Mouse (Mus musculus) limb, embryonic 12.5 days (tissue): ENCODE data around the gene Taok2. TPM values are rescaled to one million over a fixed set of nuclear protein-coding genes. Genes with fewer than 3 reads are reported as not detected.

Experiments used
- ATAC-seq: fragments of 200-750 bp; cut with Nextera tagmentation; 2 replicates; pipeline ENCODE4 v1.8.0; 2017; ENCODE audit warnings: low read depth, moderate TSS enrichment; ENCODE audit not compliant: insufficient number of reproducible peaks, insufficient read depth, low FRiP score, low TSS enrichment
- H3K27ac ChIP-seq: fragments of 300-500 bp; sonication (generic); 2 replicates; pipeline ENCODE4 v1.5.1; 2016; ENCODE audit warnings: mild to moderate bottlenecking, moderate library complexity
- H3K27me3 ChIP-seq: fragments of 300-500 bp; sonication (generic); 2 replicates; pipeline ENCODE4 v1.6.1; 2016; ENCODE audit warnings: mild to moderate bottlenecking, moderate library complexity
- H3K36me3 ChIP-seq: fragments of 300-500 bp; sonication (generic); 2 replicates; pipeline ENCODE4 v1.6.1; 2016; ENCODE audit warnings: mild to moderate bottlenecking, moderate library complexity
- H3K4me1 ChIP-seq: fragments of 300-500 bp; sonication (generic); replicated peaks from 2 replicates; pipeline ENCODE4 v1.6.1; 2016
- H3K4me2 ChIP-seq: fragments of 300-500 bp; sonication (generic); 2 replicates; pipeline ENCODE4 v1.6.1; 2016; ENCODE audit warnings: mild to moderate bottlenecking, moderate library complexity
- H3K4me3 ChIP-seq: fragments of 300-500 bp; sonication (generic); replicated peaks from 2 replicates; pipeline ENCODE4 v1.5.1; 2016; ENCODE audit warnings: mild to moderate bottlenecking
- H3K9ac ChIP-seq: fragments of 300-500 bp; sonication (generic); replicated peaks from 2 replicates; pipeline ENCODE4 v1.6.1; 2016; ENCODE audit warnings: mild to moderate bottlenecking, moderate library complexity
- H3K9me3 ChIP-seq: fragments of 300-500 bp; sonication (generic); 2 replicates; pipeline ENCODE4 v1.6.1; 2016; ENCODE audit warnings: mild to moderate bottlenecking, moderate library complexity
- WGBS: fragments of 180-500 bp; shearing (Covaris S2); methylation state at CpG from one replicate; pipeline ENCODE4 v1.1.7; 2016; 5-methylcytosine and 5-hydroxymethylcytosine counted together
- polyA plus RNA-seq: library from polyadenylated mRNA; unstranded; fragments of >200 nt; fragmentation: Nextera tagmentation; extraction: Ambion mirVana; gene quantifications from 2 replicates; pipeline ENCODE4 v1.2.1, GENCODE M21; 2016

The Taok2 gene
- polyA plus RNA-seq, 1 experiment from 2014 or later = 58.2 TPM

- Histone ChIP-seq H3K27me3 (peaks cover 63% of the 10 kb centered on the region), H3K27ac (no peak overlapping the region), H3K9me3 (no peaks in the 10 kb centered on the region), H3K4me2 (no peak overlapping the region), H3K9ac (no peak overlapping the region), H3K4me1 (peaks cover 18% of the 10 kb centered on the region), H3K36me3 (no peaks in the 10 kb centered on the region), H3K4me3 (no peak overlapping the region)
- WGBS = 15% methylated on average over 8 of the region's 8 CpGs
- no peak for ATAC-seq
These were observed 59.1 kb downstream of the Taok2 start for GRCm38 (mm10) chr7:126825403-126825802.

DNA sequence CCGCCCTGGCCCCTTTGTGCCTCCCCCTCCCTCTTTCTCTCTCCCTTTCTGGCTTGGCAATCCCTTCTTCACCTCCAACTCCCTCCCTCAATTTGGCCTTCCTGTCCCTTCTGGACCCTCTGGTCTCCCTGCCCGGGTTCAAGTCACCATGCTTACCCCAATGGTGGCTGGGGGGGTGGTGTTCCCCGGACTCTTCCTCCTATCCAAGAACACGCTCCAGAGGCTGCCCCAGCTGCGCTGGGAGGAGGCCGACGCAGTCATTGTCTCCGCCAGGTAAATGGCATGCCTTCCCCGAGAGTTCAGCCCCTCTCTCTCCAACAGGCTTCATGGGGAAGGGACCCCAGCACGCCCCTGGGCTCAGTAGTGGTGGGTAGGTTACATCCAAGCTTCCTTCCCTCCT is 60.6 kb downstream of the Taok2 start:
- no peak overlapping the region for H3K4me3 ChIP-seq
- no peak overlapping the region for H3K4me2 ChIP-seq
- no peak for ATAC-seq
- 14% methylated on average over 10 of the region's 10 CpGs for WGBS
- H3K4me1 ChIP-seq = peaks cover 11% of the 10 kb centered on the region
- H3K27ac ChIP-seq = no peak overlapping the region
- H3K36me3 ChIP-seq = no peaks in the 10 kb centered on the region
- H3K9ac ChIP-seq = no peak overlapping the region
- H3K9me3 ChIP-seq = no peaks in the 10 kb centered on the region
- H3K27me3 ChIP-seq = peaks cover 48% of the 10 kb centered on the region

DNA sequence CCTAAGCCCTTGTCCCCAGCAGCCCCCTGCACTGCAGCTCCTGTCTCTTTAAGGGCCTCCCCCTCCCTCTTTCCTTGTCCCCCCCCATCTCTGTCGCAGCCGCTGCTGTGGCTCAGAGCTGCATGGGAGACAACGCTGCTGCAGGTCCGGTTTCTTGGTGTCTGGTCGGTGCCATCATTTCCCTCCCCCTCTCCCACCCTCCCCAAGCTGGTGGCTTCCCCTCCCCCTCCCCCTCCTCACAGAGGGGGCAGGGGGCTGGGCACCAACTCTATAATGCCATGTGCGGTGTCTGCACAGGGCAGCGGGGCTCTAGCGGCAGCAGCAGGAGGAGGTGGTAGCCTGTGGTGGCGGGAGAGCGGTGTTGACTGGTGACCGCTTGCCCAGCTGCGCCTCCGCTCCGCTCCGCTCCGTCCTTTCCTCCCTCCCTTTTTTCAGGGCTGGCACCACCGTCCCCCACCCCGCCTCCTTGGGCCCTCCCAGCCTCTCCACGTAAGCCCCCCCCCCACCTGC is 61.2 kb downstream of the Taok2 start:
- WGBS = 0% methylated on average over 7 of the region's 19 CpGs
- Histone ChIP-seq H3K9me3 (no peaks in the 10 kb centered on the region), H3K4me3 (peak overlapping the region; percentile 33)

DNA sequence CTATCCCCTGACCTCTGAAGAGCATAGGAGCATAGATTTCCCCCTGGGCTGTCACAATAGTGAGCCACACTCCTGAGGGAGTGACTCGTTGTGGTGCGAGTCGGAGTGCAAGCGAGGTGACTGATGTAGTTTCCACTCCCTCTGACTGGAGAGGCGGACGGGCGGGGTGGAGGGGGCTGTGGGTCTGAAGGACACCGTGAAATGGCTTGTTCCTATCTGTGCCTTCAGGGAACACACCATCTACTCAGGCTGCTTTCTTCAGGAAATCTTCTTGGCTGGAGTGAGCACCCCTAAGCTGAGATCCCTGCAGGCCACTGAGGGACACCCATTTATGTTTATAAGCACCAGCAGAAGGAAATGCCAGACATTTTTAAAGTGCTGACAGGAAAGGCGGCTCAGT is 61.8 kb downstream of the Taok2 start:
- peaks cover 11% of the 10 kb centered on the region for H3K4me1 ChIP-seq
- 7% methylated on average over 9 of the region's 9 CpGs for WGBS
- ATAC-seq = no peak
- H3K9me3 ChIP-seq = no peaks in the 10 kb centered on the region
- no peak overlapping the region for H3K27ac ChIP-seq
- 0 out of 2 replicates have a peak overlapping the region, but pooled peaks have one; percentile 33 for H3K4me3 ChIP-seq
- H3K4me2 ChIP-seq = peak overlapping the region; percentile 56
- peaks cover 45% of the 10 kb centered on the region for H3K27me3 ChIP-seq
- H3K36me3 ChIP-seq = no peaks in the 10 kb centered on the region
- no peak overlapping the region for H3K9ac ChIP-seq

More for the DNA sequence above, 61.2 kb downstream of the Taok2 start:
- Histone ChIP-seq H3K27me3 (peaks cover 45% of the 10 kb centered on the region), H3K4me2 (peak overlapping the region; percentile 56), H3K4me1 (peaks cover 11% of the 10 kb centered on the region), H3K27ac (no peak overlapping the region), H3K36me3 (no peaks in the 10 kb centered on the region), H3K9ac (peak overlapping the region; percentile 45; the same call in 1 of the 2 replicates)
- ATAC-seq = no peak

DNA sequence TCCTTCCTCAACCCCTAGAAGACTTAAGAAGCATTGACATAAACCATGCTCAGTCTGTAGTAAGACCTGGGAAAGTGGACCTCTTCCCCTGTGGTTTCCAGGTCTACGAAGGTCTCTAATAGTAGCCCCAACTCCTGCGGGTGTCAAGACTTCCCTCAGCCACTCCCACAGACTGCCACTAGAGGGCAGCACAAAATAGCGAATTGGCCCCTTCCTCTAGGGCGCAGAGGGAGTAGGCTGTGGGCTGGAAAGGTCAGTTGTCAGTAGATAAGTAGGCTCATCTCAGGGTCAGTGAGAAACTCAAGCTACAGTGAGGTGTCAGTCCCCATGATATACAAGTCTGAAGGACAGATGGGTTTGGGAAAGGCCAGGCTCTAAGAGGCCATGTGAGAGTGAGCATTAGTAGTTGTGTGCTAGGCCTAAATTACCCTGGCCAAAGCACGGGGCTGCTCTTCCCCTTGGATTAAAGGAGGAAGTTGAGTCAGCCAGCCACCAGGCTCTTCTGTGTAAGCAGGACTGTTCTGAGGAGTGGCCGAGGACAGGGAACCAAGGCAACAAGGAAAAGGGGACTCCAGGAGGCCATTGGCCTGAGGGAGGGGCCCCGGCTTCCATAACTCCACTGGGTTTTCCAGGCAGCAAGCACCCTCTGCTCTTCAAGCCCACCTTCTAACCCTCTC is 62.5 kb downstream of the Taok2 start:
- no peaks in the 10 kb centered on the region for H3K36me3 ChIP-seq
- ATAC-seq = no peak
- H3K4me2 ChIP-seq = no peak overlapping the region
- H3K9ac ChIP-seq = no peak overlapping the region
- H3K4me3 ChIP-seq = no peak overlapping the region
- peaks cover 11% of the 10 kb centered on the region for H3K4me1 ChIP-seq
- peaks cover 45% of the 10 kb centered on the region for H3K27me3 ChIP-seq
- H3K27ac ChIP-seq = no peak overlapping the region
- no peaks in the 10 kb centered on the region for H3K9me3 ChIP-seq
- WGBS = 19% methylated on average over 7 of the region's 7 CpGs

DNA sequence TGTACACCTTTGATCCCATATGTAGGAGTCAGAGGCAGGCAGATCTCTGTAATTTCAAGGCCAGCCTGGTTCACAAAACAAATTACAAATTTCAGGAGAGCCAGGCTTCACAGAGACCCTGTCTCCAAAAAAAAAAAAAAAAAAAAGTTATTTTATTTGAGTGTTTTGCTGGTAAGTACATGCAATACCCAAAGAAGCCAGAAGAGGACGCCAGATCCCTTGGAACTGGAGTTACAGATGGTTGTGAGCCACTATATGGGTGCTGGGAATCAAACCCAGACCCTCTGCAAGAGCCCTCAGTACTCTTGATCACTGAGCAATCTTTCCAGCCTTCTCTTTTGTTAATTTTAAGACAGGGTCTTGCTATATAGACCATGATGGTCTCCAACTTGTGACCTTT is 65.7 kb downstream of the Taok2 start:
- no peak for ATAC-seq
- H3K4me3 ChIP-seq = no peak overlapping the region
- no peaks in the 10 kb centered on the region for H3K9me3 ChIP-seq
- no peak overlapping the region for H3K4me2 ChIP-seq
- H3K9ac ChIP-seq = no peak overlapping the region
- 29% methylated on average over 1 of the region's 1 CpGs for WGBS
- H3K27me3 ChIP-seq = peaks cover 22% of the 10 kb centered on the region
- peaks cover 11% of the 10 kb centered on the region for H3K4me1 ChIP-seq
- no peaks in the 10 kb centered on the region for H3K36me3 ChIP-seq
- no peak overlapping the region for H3K27ac ChIP-seq

GRCm38 (mm10) chr7:126817595-126817994 is 66.9 kb downstream of the Taok2 start:
- Histone ChIP-seq H3K9me3 (no peaks in the 10 kb centered on the region), H3K4me3 (no peak overlapping the region), H3K27me3 (peaks cover 16% of the 10 kb centered on the region), H3K4me2 (no peak overlapping the region), H3K36me3 (no peaks in the 10 kb centered on the region), H3K27ac (no peak overlapping the region), H3K4me1 (0 out of 2 replicates have a peak, but pooled peaks cover under 1% of the 10 kb centered on the region), H3K9ac (no peak overlapping the region)
- WGBS = 88% methylated on average over 7 of the region's 7 CpGs
- ATAC-seq = no peak

- no peak overlapping the region for H3K4me3 ChIP-seq
- H3K27ac ChIP-seq = no peak overlapping the region
- H3K36me3 ChIP-seq = no peaks in the 10 kb centered on the region
- no peaks in the 10 kb centered on the region for H3K4me1 ChIP-seq
- H3K4me2 ChIP-seq = no peak overlapping the region
- H3K27me3 ChIP-seq = peaks cover 9% of the 10 kb centered on the region; the same call in 1 of the 2 replicates
- ATAC-seq = no peak
- WGBS = 82% methylated on average over 8 of the region's 8 CpGs
- H3K9me3 ChIP-seq = no peaks in the 10 kb centered on the region
- H3K9ac ChIP-seq = no peak overlapping the region
These were observed 68.0 kb downstream of the Taok2 start for GRCm38 (mm10) chr7:126816494-126816893.

DNA sequence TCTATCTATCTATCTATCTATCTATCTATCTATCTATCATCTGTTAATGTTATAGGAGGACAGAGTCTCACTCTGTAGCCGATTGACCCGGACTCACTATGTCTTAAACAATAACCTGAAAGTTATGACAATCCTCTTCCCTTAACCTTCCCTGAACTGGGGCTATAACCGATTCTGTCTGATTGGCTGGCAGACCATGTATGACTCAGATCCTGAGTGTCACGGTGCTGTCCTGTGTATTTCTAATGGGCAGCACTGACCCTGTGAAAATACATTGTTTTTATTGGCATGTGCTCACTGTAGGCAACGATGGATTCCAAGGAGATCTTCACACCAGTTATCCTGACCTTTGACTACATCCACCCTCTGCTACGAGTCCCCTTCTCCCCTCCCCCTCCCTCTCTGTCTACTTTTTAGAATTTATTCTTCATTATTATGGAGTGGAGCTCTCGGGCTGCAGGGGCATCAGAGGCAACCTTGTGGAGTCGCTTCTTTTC is 68.7 kb downstream of the Taok2 start:
- no peaks in the 10 kb centered on the region for H3K4me1 ChIP-seq
- no peaks in the 10 kb centered on the region for H3K36me3 ChIP-seq
- ATAC-seq = no peak
- WGBS = 73% methylated on average over 8 of the region's 8 CpGs
- H3K9me3 ChIP-seq = no peaks in the 10 kb centered on the region
- H3K27ac ChIP-seq = no peak overlapping the region
- no peak overlapping the region for H3K4me3 ChIP-seq
- no peak overlapping the region for H3K9ac ChIP-seq
- H3K27me3 ChIP-seq = peaks cover 9% of the 10 kb centered on the region; the same call in 1 of the 2 replicates
- H3K4me2 ChIP-seq = no peak overlapping the region

Other genes starting within 250 kb of the Taok2 start
- gene Sgf29, start 235.4 kb downstream of the Taok2 start, polyA plus RNA-seq = 47.7 and 49.1 TPM in 2 replicates
- gene Sult1a1, start 208.3 kb downstream of the Taok2 start, polyA plus RNA-seq = 0.83 and 1.2 TPM in 2 replicates
- gene Bola2, start 189.3 kb downstream of the Taok2 start, polyA plus RNA-seq = 145 and 156 TPM in 2 replicates
- gene Slx1b, start 188.9 kb downstream of the Taok2 start, polyA plus RNA-seq = 14.5 and 14.7 TPM in 2 replicates
- gene Coro1a, start 176.9 kb downstream of the Taok2 start, polyA plus RNA-seq = 36.6 and 39.1 TPM in 2 replicates
- gene Mapk3, start 125.1 kb downstream of the Taok2 start, polyA plus RNA-seq = 36.4 and 38.5 TPM in 2 replicates
- 1.3 and 2.4 TPM in 2 replicates for gene Gdpd3, start 118.4 kb downstream of the Taok2 start, polyA plus RNA-seq
- gene Ypel3, start 107.7 kb downstream of the Taok2 start, polyA plus RNA-seq = 104 and 126 TPM in 2 replicates
- gene Tbx6, start 103.2 kb downstream of the Taok2 start, polyA plus RNA-seq = 0.50 and 0.68 TPM in 2 replicates
- 378 and 401 TPM in 2 replicates for gene Ppp4c, start 92.2 kb downstream of the Taok2 start, polyA plus RNA-seq
- 0.19 and 0.33 TPM in 2 replicates for gene Fam57b, start 87.0 kb downstream of the Taok2 start, polyA plus RNA-seq
- not detected in 2 replicates for gene 4930451I11Rik, start 53.1 kb downstream of the Taok2 start, polyA plus RNA-seq
- gene Doc2a, start 37.3 kb downstream of the Taok2 start, polyA plus RNA-seq = 1.5 and 2.3 TPM in 2 replicates
- gene Hirip3, start 22.7 kb downstream of the Taok2 start, polyA plus RNA-seq = 46.1 and 50.7 TPM in 2 replicates
- 93.3 and 101 TPM in 2 replicates for gene Ino80e, start 22.3 kb downstream of the Taok2 start, polyA plus RNA-seq
- gene Tmem219, start 38.2 kb upstream of the Taok2 start, polyA plus RNA-seq = 17.7 and 18.0 TPM in 2 replicates
- gene Kctd13, start 44.2 kb upstream of the Taok2 start, polyA plus RNA-seq = 18.3 and 19.7 TPM in 2 replicates
- 0.17 and 0.30 TPM in 2 replicates for gene Asphd1, start 64.9 kb upstream of the Taok2 start, polyA plus RNA-seq
- 0.14 and 0.35 TPM in 2 replicates for gene Sez6l2, start 65.9 kb upstream of the Taok2 start, polyA plus RNA-seq
- 76.5 and 80.7 TPM in 2 replicates for gene Cdipt, start 91.2 kb upstream of the Taok2 start, polyA plus RNA-seq
- 0.64 and 1.1 TPM in 2 replicates for gene Cdiptos, start 91.4 kb upstream of the Taok2 start, polyA plus RNA-seq
- 4.1 and 4.6 TPM in 2 replicates for gene Mvp, start 129.9 kb upstream of the Taok2 start, polyA plus RNA-seq
- gene Pagr1b, start 131.8 kb upstream of the Taok2 start, polyA plus RNA-seq = 0.42 and 0.59 TPM in 2 replicates
- 33.0 and 34.4 TPM in 2 replicates for gene Pagr1a, start 132.6 kb upstream of the Taok2 start, polyA plus RNA-seq
- 73.7 and 81.2 TPM in 2 replicates for gene Gm42742, start 136.4 kb upstream of the Taok2 start, polyA plus RNA-seq
- gene Prrt2, start 136.5 kb upstream of the Taok2 start, polyA plus RNA-seq = 3.1 and 6.4 TPM in 2 replicates
- gene Maz, start 142.3 kb upstream of the Taok2 start, polyA plus RNA-seq = 120 and 123 TPM in 2 replicates
- gene Kif22, start 157.8 kb upstream of the Taok2 start, polyA plus RNA-seq = 157 and 161 TPM in 2 replicates
- not detected in 2 replicates for gene Zg16, start 202.6 kb upstream of the Taok2 start, polyA plus RNA-seq
- 1.4 and 1.8 TPM in 2 replicates for gene AI467606, start 206.7 kb upstream of the Taok2 start, polyA plus RNA-seq
- 1.3 and 1.7 TPM in 2 replicates for gene Qprt, start 237.5 kb upstream of the Taok2 start, polyA plus RNA-seq